Mouse (Mus musculus) forebrain, embryonic 16.5 days (tissue): ENCODE data around the gene Il4i1. TPM values are rescaled to one million over a fixed set of nuclear protein-coding genes. Genes with fewer than 3 reads are reported as not detected.
A peak's percentile ranks its signal among the peaks of the same experiment; 100 is the strongest.

Source experiments
- ATAC-seq: fragments of 200-750 bp; cut with Nextera tagmentation; 2 replicates; pipeline ENCODE4 v1.8.0; 2017; ENCODE audit warnings: mild to moderate bottlenecking, moderate library complexity
- H3K27ac ChIP-seq: fragments of 300-500 bp; sonication (generic); 2 replicates; pipeline ENCODE4 v1.5.1; 2014; ENCODE audit warnings: low read length, control low read depth
- H3K27me3 ChIP-seq: fragments of 300-500 bp; sonication (generic); replicated peaks from 2 replicates; pipeline ENCODE4 v1.6.1; 2014; ENCODE audit warnings: low read length; ENCODE audit not compliant: control insufficient read depth, insufficient read depth
- H3K36me3 ChIP-seq: fragments of 300-500 bp; sonication (generic); 2 replicates; pipeline ENCODE4 v1.6.1; 2014; ENCODE audit not compliant: control insufficient read depth, insufficient read depth
- H3K4me1 ChIP-seq: fragments of 300-500 bp; sonication (generic); replicated peaks from 2 replicates; pipeline ENCODE4 v1.6.1; 2014; ENCODE audit warnings: low read length; ENCODE audit not compliant: control insufficient read depth, insufficient read depth
- H3K4me2 ChIP-seq: fragments of 300-500 bp; sonication (generic); 2 replicates; pipeline ENCODE4 v1.6.1; 2014; ENCODE audit warnings: mild to moderate bottlenecking, low read length, control low read depth
- H3K4me3 ChIP-seq: fragments of 300-500 bp; sonication (generic); replicated peaks from 2 replicates; pipeline ENCODE4 v1.5.1; 2014; ENCODE audit warnings: mild to moderate bottlenecking, low read length, control low read depth
- H3K9ac ChIP-seq: fragments of 300-500 bp; sonication (generic); replicated peaks from 2 replicates; pipeline ENCODE4 v1.6.1; 2014; ENCODE audit warnings: low read depth, low read length, control low read depth
- H3K9me3 ChIP-seq: fragments of 300-500 bp; sonication (generic); 2 replicates; pipeline ENCODE4 v1.6.1; 2016; ENCODE audit warnings: low read length; ENCODE audit not compliant: control insufficient read depth
- WGBS: fragments of 180-500 bp; shearing (Covaris S2); extraction: QIAGEN DNeasy Blood & Tissue Kit; methylation state at CpG from one replicate; pipeline ENCODE4 v1.1.7; 2014; 5-methylcytosine and 5-hydroxymethylcytosine counted together
- polyA plus RNA-seq: library from polyadenylated mRNA; unstranded; fragments of >200 nt; fragmentation: Nextera tagmentation; extraction: Ambion mirVana; gene quantifications from 2 replicates; pipeline ENCODE4 v1.2.1, GENCODE M21; 2015

The Il4i1 gene
- polyA plus RNA-seq, 1 experiment from 2014 or later = 0.44 TPM

DNA sequence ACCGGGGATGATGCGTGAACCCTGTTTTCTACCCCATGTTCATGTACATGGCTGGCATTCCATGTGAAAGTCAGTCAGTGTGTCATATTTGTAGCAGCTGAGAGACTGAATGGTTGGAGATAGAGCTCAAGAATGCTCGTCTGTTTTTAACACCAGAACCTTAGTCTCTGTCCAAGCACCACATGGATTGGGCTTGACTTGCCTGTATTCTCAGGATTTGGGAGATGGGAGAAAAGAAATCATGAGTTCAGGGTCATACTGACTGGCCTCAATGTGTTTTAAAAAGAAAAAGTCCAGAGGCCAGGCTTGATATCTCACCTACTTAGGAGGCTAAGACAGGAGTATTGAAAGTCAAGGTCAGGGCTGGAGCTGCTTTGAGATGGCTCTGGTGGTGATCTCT lies 1.3 kb downstream of the Il4i1 start:
- WGBS = 27% methylated on average over 3 of the region's 3 CpGs
- H3K27ac ChIP-seq = no peak overlapping the region

DNA sequence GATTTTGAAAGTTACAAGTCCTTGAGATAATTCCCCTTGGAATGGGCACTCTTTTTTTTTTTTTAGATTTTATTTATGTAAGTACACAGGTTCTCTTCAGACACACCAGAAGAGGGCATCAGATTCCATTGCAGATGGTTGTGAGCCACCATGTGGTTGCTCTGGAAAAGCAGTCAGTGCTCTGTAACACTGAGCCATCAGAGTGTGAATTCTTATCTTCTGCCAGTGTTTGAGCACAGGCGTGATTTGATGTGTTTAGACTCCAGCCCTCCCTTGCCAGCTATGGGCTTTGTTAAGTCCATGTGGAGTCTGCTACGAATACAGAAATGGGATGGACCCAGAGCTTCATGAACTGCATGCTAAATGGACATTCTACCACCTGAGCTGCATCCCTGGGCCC lies 2.0 kb downstream of the Il4i1 start:
- no peak for ATAC-seq
- Histone ChIP-seq H3K9ac (peak overlapping the region; percentile 91; the same call in 1 of the 2 replicates), H3K27me3 (no peaks in the 10 kb centered on the region), H3K4me2 (peak overlapping the region; percentile 80), H3K4me1 (peaks cover 45% of the 10 kb centered on the region), H3K4me3 (peak overlapping the region; percentile 88), H3K36me3 (no peaks in the 10 kb centered on the region), H3K9me3 (no peaks in the 10 kb centered on the region), H3K27ac (0 out of 2 replicates have a peak overlapping the region, but pooled peaks have one; percentile 27)
- WGBS = 14% methylated on average over 2 of the region's 2 CpGs

More for the DNA sequence above, 1.3 kb downstream of the Il4i1 start:
- Histone ChIP-seq H3K4me1 (peaks cover 42% of the 10 kb centered on the region), H3K4me2 (peak overlapping the region; percentile 80), H3K9ac (peak overlapping the region; percentile 91), H3K36me3 (no peaks in the 10 kb centered on the region), H3K9me3 (no peaks in the 10 kb centered on the region), H3K4me3 (peak overlapping the region; percentile 88), H3K27me3 (no peaks in the 10 kb centered on the region)
- ATAC-seq = no peak

DNA sequence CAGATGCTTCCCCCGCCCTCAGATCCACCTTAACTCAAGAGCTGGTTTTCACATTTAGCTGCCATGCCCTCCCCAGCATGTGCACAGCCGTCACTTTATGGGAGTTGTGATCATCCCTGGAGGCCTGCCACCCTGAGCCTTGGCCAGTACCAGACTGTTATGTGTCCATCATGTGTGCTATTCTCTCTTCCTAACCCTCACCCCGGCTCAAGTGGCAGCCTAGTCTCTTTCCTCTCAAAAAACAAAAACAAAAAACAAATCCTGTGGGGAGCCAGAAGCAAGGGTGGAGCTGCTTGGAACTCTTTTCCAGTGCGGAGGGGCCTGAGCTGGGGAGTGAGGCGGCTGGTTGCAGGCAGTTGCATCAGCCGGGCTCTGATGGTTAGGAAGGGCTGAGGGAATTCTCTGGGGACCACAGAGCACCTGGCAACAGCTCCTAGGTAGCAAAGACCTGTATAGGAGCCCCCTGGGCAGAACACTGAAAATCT lies 2.6 kb downstream of the Il4i1 start:
- 18% methylated on average over 6 of the region's 6 CpGs for WGBS
- H3K27me3 ChIP-seq = no peaks in the 10 kb centered on the region
- no peaks in the 10 kb centered on the region for H3K9me3 ChIP-seq
- no peaks in the 10 kb centered on the region for H3K36me3 ChIP-seq
- no peak for ATAC-seq
- peak overlapping the region; percentile 50 for H3K9ac ChIP-seq
- H3K27ac ChIP-seq = 0 out of 2 replicates have a peak overlapping the region, but pooled peaks have one; percentile 27
- peaks cover 48% of the 10 kb centered on the region for H3K4me1 ChIP-seq
- peak overlapping the region; percentile 25 for H3K4me3 ChIP-seq
- peak overlapping the region; percentile 80 for H3K4me2 ChIP-seq

DNA sequence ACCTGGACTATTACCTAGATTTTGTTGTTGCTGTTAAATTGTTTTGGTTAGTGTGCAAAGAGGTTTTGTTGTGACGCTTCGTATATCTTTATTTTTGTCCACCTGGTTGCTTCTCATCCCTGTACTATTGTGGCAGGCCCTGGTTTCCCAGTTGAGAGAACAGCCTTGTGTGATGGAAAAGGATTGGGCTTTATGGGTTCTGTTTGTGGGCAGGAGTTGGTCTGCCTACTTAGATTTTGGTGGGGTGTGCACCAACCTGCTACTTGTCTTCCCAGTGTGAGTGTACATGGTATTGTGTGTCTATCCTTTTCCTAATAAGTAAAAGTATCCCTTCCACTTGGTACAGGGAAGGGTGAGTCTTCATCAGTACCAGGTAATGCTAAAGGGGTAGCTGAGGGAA lies 3.2 kb downstream of the Il4i1 start:
- WGBS = 93% methylated on average over 2 of the region's 2 CpGs
- H3K4me3 ChIP-seq = no peak overlapping the region; the same call in 1 of the 2 replicates
- no peaks in the 10 kb centered on the region for H3K36me3 ChIP-seq
- H3K27me3 ChIP-seq = no peaks in the 10 kb centered on the region
- peak overlapping the region; percentile 80 for H3K4me2 ChIP-seq
- no peak for ATAC-seq
- H3K4me1 ChIP-seq = peaks cover 48% of the 10 kb centered on the region
- H3K27ac ChIP-seq = no peak overlapping the region
- H3K9ac ChIP-seq = peak overlapping the region; percentile 50
- H3K9me3 ChIP-seq = no peaks in the 10 kb centered on the region

DNA sequence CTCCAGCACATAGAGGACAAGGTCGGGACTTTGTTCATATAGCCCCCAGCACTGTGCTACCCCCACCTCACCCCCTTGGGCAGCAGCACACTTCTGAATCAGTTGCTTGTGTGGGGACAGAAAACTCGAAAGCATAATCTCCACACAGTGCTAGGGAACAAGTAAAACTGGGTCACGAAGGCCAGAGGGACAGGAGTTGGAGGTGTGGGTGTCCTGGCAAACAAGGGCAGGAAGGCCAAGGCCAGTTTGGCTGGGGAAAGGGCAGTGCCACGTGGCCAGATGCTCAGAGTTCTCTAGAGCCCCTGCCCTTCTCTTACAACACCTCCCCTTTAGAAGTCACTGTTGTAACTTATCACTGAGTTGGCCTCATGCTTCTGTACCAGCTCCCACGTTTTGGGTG lies 3.7 kb downstream of the Il4i1 start:
- Histone ChIP-seq H3K9ac (0 out of 2 replicates have a peak overlapping the region, but pooled peaks have one; percentile 5), H3K4me1 (peaks cover 50% of the 10 kb centered on the region), H3K4me2 (no peak overlapping the region)

DNA sequence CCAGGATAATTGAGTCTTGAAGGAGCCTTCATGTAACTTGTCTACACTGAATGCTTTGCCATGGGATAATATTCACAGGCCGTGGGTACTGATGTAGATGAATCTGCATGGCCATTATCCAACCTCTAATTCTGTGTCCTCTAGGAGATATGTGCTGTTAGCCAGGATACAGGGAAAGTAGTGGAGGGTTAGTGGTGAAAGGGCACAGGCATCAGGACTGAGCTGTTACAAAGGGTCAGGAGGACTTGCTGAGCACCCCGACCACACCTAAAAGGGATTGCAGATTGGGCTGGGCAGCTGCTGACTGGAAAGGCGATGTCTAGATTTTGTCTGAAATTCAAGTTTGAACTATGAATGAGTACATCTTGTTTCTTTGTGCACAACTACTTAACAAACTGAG lies 4.3 kb downstream of the Il4i1 start:
- H3K4me1 ChIP-seq = peaks cover 47% of the 10 kb centered on the region
- no peaks in the 10 kb centered on the region for H3K27me3 ChIP-seq
- H3K4me2 ChIP-seq = no peak overlapping the region
- no peaks in the 10 kb centered on the region for H3K36me3 ChIP-seq
- H3K4me3 ChIP-seq = no peak overlapping the region
- H3K9me3 ChIP-seq = no peaks in the 10 kb centered on the region
- no peak for ATAC-seq
- no peak overlapping the region for H3K9ac ChIP-seq
- WGBS = 76% methylated on average over 3 of the region's 3 CpGs
- no peak overlapping the region for H3K27ac ChIP-seq

More for the DNA sequence above, 3.7 kb downstream of the Il4i1 start:
- no peak overlapping the region for H3K27ac ChIP-seq
- no peaks in the 10 kb centered on the region for H3K27me3 ChIP-seq
- H3K9me3 ChIP-seq = no peaks in the 10 kb centered on the region
- H3K4me3 ChIP-seq = no peak overlapping the region
- WGBS = 59% methylated on average over 5 of the region's 5 CpGs
- no peak for ATAC-seq
- H3K36me3 ChIP-seq = no peaks in the 10 kb centered on the region

DNA sequence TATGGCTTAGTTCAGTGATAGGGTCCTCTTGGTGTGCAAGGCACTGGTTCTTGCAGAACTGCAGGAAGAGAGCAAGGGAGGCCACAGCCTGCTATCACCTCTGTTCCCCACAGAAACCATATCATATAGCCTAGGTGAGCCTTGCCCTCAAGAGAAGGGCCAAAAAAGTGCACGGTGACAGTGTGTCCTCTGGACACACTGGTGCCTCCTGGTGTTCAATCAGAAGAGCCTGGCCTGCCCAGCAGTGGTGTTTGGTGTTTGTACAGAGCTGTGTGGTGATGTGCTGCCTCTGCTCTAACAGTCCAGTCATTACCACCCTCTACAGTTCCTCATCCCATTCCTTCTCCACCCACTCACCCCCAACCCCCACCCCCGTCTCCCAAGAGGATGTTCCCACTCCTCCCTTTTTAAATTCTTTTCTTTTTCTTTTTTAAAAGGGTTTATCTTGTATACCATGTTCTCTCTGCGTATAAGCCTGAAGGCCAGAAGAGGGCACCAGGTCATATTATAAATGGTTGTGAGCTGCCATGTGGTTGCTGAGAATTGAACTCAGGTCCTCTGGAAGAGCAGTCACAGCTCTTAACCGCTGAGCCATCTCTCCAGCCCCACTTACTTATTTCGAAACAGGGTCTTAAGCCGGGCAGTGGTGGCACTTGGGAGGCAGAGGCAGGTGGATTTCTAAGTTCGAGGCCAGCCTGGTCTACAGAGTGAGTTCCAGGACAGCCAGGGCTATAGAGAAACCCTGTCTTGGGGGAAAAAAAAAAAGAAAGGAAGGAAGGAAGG lies 5.7 kb downstream of the Il4i1 start:
- ATAC-seq = no peak
- 86% methylated on average over 7 of the region's 7 CpGs for WGBS
- Histone ChIP-seq H3K9me3 (no peaks in the 10 kb centered on the region), H3K27ac (no peak overlapping the region), H3K9ac (no peak overlapping the region), H3K4me2 (no peak overlapping the region), H3K36me3 (no peaks in the 10 kb centered on the region), H3K27me3 (no peaks in the 10 kb centered on the region), H3K4me3 (no peak overlapping the region), H3K4me1 (peaks cover 47% of the 10 kb centered on the region)

DNA sequence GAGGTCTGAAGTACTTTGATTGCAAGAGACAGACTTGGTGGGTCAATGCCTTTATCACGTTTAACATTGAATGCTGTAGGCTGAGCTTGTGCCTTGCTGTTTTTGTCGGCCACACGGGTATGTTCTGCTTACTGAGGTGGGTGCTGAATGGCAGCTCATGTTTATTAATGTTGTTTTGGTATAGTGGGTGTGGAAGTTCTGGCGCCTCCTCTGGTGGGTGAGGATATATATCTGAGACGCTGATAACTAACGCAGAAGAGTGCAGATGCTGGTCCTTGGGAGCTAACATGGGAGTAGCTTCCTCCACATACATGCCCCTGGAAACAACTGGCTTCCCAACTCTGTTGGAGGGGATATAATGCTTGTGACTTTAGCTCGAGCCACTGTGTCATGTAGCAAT lies 7.2 kb downstream of the Il4i1 start:
- Histone ChIP-seq H3K36me3 (no peaks in the 10 kb centered on the region), H3K9me3 (no peaks in the 10 kb centered on the region), H3K9ac (no peak overlapping the region), H3K4me2 (no peak overlapping the region), H3K27me3 (no peaks in the 10 kb centered on the region), H3K4me1 (peaks cover 31% of the 10 kb centered on the region), H3K4me3 (no peak overlapping the region), H3K27ac (no peak overlapping the region)
- ATAC-seq = no peak
- 29% methylated on average over 7 of the region's 7 CpGs for WGBS

DNA sequence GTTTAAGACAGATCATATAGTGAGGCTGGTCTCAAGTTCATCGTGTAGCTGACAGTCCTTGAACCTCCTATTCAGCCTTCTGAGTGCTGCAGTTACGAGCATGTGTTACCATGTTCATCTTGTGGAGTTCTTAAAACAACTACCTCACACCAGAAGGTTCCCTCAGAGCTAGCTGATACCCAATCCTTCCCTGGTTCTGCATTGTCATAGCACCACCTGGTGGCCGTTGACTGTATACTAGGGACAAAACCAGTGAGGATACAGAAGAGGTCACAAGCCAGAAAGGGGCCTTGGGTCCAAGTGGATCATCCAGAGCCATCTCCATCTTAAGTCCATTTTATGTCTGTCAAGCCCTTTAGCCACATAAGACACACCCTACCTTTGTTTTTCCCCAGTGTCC lies 8.7 kb downstream of the Il4i1 start:
- Histone ChIP-seq H3K4me3 (no peak overlapping the region), H3K9ac (no peak overlapping the region), H3K36me3 (peaks cover 6% of the 10 kb centered on the region; the same call in 1 of the 2 replicates), H3K27ac (no peak overlapping the region), H3K4me1 (peaks cover 17% of the 10 kb centered on the region), H3K9me3 (no peaks in the 10 kb centered on the region), H3K27me3 (no peaks in the 10 kb centered on the region), H3K4me2 (no peak overlapping the region)
- WGBS = 23% methylated on average over 3 of the region's 3 CpGs
- ATAC-seq = peak; percentile 68
